Mouse (Mus musculus) thymus, adult 2 months (tissue): ENCODE data around the gene Hist1h2bf. TPM values are rescaled to one million over a fixed set of nuclear protein-coding genes. Genes with fewer than 3 reads are reported as not detected.
"Not testable (repeated sequence)": the region's sequence is repeated elsewhere in the genome, so short reads cannot be mapped to it uniquely, and the experiment has no call there.

ENCODE experiments used
- DNase-seq: peaks from one replicate; pipeline ENCODE4 v3.0.0; 2021
- H3K27ac ChIP-seq: fragments of 200-500 bp; 2 replicates; pipeline ENCODE4 v1.5.1; 2012; ENCODE audit warnings: low read length, control low read depth; ENCODE audit not compliant: control insufficient read depth, insufficient read depth
- H3K27me3 ChIP-seq: fragments of 200-500 bp; 2 replicates; pipeline ENCODE4 v1.6.1; 2012; ENCODE audit warnings: mild to moderate bottlenecking, low read length, moderate library complexity, mixed read lengths; ENCODE audit not compliant: control insufficient read depth, insufficient read depth
- H3K36me3 ChIP-seq: fragments of 200-500 bp; 2 replicates; pipeline ENCODE4 v1.6.1; 2012; ENCODE audit warnings: mild to moderate bottlenecking, low read length, moderate library complexity; ENCODE audit not compliant: control insufficient read depth, insufficient read depth
- H3K4me1 ChIP-seq: fragments of 200-500 bp; replicated peaks from 2 replicates; pipeline ENCODE4 v1.6.1; 2012; ENCODE audit warnings: low read length; ENCODE audit not compliant: control insufficient read depth, insufficient read depth
- H3K4me3 ChIP-seq: fragments of 200-500 bp; 2 replicates; pipeline ENCODE4 v1.5.1; 2012; ENCODE audit warnings: mild to moderate bottlenecking, low read length, control low read depth, moderate library complexity; ENCODE audit not compliant: control insufficient read depth, insufficient read depth
- CTCF ChIP-seq: fragments of 200-500 bp; IDR thresholded peaks from 2 replicates; pipeline ENCODE4 v1.5.1; 2012; ENCODE audit warnings: mild to moderate bottlenecking, control low read depth, low read length, moderate library complexity, borderline replicate concordance; ENCODE audit not compliant: control insufficient read depth, poor library complexity, insufficient read depth; ENCODE audit errors: extremely low read depth
- POLR2A ChIP-seq: fragments of 200-500 bp; IDR thresholded peaks from 2 replicates; pipeline ENCODE4 v1.6.1; 2012; ENCODE audit warnings: mild to moderate bottlenecking, low read length, control low read depth, moderate library complexity; ENCODE audit not compliant: control insufficient read depth, poor library complexity, insufficient read depth; ENCODE audit errors: extremely low read depth
- WGBS: fragments of 180-500 bp; shearing (Covaris S2); methylation state at CpG from one replicate; pipeline ENCODE4 v1.1.7; 2018; 5-methylcytosine and 5-hydroxymethylcytosine counted together
- polyA plus RNA-seq: library from polyadenylated mRNA; depleted of rRNA; stranded (reverse); fragments of >200 nt; gene quantifications from 2 replicates; pipeline ENCODE4 v1.2.3, GENCODE M21; 2012

Gene Hist1h2bf
- polyA plus RNA-seq, 1 experiment: 277 TPM

- H3K36me3 ChIP-seq: no peaks in the 10 kb centered on the region
- no peaks in the 10 kb centered on the region for H3K27me3 ChIP-seq
- H3K4me3 ChIP-seq: no peak overlapping the region
- no peak for DNase-seq
- TF ChIP-seq CTCF (no peak), POLR2A (no peak)
- H3K27ac ChIP-seq: no peak overlapping the region; the same call in none of the 2 replicates
- WGBS: under 1% methylated on average over 15 of the region's 15 CpGs
- peaks cover 6% of the 10 kb centered on the region for H3K4me1 ChIP-seq
These were observed 39.4 kb downstream of the Hist1h2bf start for GRCm38 (mm10) chr13:23534368-23535131.

- DNase-seq: peak; percentile 64
- not testable (repeated sequence) for H3K4me1 ChIP-seq, H3K36me3 ChIP-seq, H3K27me3 ChIP-seq
- WGBS: under 1% methylated on average over 29 of the region's 53 CpGs
- H3K4me3 ChIP-seq: peak within 1 kb of the TSS; percentile 54
- peak within 1 kb of the TSS; percentile 92 for H3K27ac ChIP-seq
These were observed 40.2 kb downstream of the Hist1h2bf start, which contains the start of gene Hist1h2af for GRCm38 (mm10) chr13:23533560-23534367. Gene Hist1h2af (plus strand): TSS chr13:23533906.

GRCm38 (mm10) chr13:23532262-23533075, 41.5 kb downstream of the Hist1h2bf start:
- peak overlapping the region; percentile 5; the same call in 1 of the 2 replicates for H3K4me3 ChIP-seq
- DNase-seq: no peak
- no peak for TF ChIP-seq CTCF
- no peak for TF ChIP-seq POLR2A

GRCm38 (mm10) chr13:23530901-23531875, 42.8 kb downstream of the Hist1h2bf start, which contains the start of gene Hist1h4h:
Gene Hist1h4h (plus strand): TSS chr13:23531050.
- peak; percentile 97 for DNase-seq
- H3K4me3 ChIP-seq: peak within 1 kb of the TSS; percentile 42
- WGBS: under 1% methylated on average over 63 of the region's 70 CpGs
- no peaks in the 10 kb centered on the region for H3K36me3 ChIP-seq
- peaks cover 6% of the 10 kb centered on the region for H3K4me1 ChIP-seq
- H3K27ac ChIP-seq: peak within 1 kb of the TSS; percentile 83
- no peaks in the 10 kb centered on the region for H3K27me3 ChIP-seq
- TF ChIP-seq POLR2A: peak; percentile 98
- 0 out of 2 replicates have a peak, but pooled peaks have one; percentile 25 for TF ChIP-seq CTCF

More at GRCm38 (mm10) chr13:23532262-23533075, 41.5 kb downstream of the Hist1h2bf start:
- peak overlapping the region; percentile 82 for H3K27ac ChIP-seq
- H3K4me1 ChIP-seq: peaks cover 6% of the 10 kb centered on the region
- WGBS: 22% methylated on average over 9 of the region's 9 CpGs
- H3K27me3 ChIP-seq: no peaks in the 10 kb centered on the region
- H3K36me3 ChIP-seq: no peaks in the 10 kb centered on the region

DNA sequence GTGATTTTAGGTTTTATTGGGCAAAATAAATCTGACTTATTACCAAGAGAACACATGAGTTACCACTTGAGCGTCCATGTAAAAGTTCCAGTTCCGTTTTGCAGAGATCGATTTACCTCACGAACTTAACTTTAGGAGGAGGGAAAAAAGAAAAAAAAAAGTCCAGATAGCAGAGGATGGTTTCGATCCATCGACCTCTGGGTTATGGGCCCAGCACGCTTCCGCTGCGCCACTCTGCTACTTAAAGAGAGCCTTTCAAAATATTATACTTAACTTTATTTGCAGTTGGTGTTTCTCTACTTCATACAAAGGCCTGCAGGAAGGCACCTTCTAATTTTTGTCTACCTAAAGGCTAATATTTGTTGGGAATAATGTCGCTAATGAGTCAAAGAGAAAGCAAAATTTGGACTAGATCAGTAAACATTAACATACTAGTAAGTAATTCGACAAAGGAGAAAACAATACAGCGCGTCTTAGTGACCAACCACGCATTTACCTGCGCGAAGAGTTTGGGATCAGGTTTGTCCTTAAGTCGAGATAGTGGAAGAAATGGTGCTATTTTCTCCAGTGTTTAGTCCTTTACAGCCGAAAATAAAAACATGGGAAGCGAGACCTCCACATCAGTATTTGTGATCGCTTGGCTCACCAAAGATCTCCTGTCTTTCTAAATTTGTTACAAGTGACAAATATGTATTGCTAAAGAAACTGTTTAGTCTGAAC, 43.7 kb downstream of the Hist1h2bf start:
- no peak for TF ChIP-seq CTCF
- TF ChIP-seq POLR2A: no peak
- Histone ChIP-seq H3K4me3 (peak overlapping the region; percentile 42), H3K27ac (peak overlapping the region; percentile 83), H3K4me1 (peaks cover 6% of the 10 kb centered on the region), H3K36me3 (no peaks in the 10 kb centered on the region), H3K27me3 (no peaks in the 10 kb centered on the region)
- under 1% methylated on average over 20 of the region's 20 CpGs for WGBS
- DNase-seq: peak; percentile 75
